Mouse (Mus musculus): ENCODE data around the gene Aktip.

- TF ChIP-seq CTCF (conservative IDR thresholded peaks at IDR 0.05 in 1 of 2, IDR thresholded peaks at IDR 0.05 in 1 of 2; ENCODE audit: low read depth in 2 of 2, low read length in 2 of 2) (no peak), TCF12 (IDR thresholded peaks at IDR 0.05; ENCODE audit: low read depth, low read length) (no peak), E2F4 (IDR thresholded peaks at IDR 0.05; ENCODE audit: insufficient replicate concordance, low read depth, low read length) (no peak), POLR2A (IDR thresholded peaks at IDR 0.05; ENCODE audit: low read depth, low read length) (no peak), NELFE (IDR thresholded peaks at IDR 0.05; ENCODE audit: low read depth, low read length) (no peak), GABPA (IDR thresholded peaks at IDR 0.05; ENCODE audit: insufficient replicate concordance, low read depth, low read length) (no peak), ZMIZ1 (IDR thresholded peaks at IDR 0.05; ENCODE audit: low read depth, low read length) (no peak), MAX (IDR thresholded peaks at IDR 0.05; ENCODE audit: low read length) (no peak), NRF1 (IDR thresholded peaks at IDR 0.05; ENCODE audit: low read depth, low read length) (no peak), MYC (IDR thresholded peaks at IDR 0.05; ENCODE audit: low read depth, low read length) (no peak), ELF1 (IDR thresholded peaks at IDR 0.05; ENCODE audit: low read depth, low read length) (no peak), USF1 (IDR thresholded peaks at IDR 0.05; ENCODE audit: low read depth, low read length) (no peak)
Observed at GRCm38 (mm10) chr8:91224227-91224626, 24.5 kb upstream of the Aktip start.
